Mouse (Mus musculus) inflammation-experienced regulatory T-cells, adult 16 weeks (primary cell): ENCODE measurements around the gene Svip. TPM values are rescaled to one million over a fixed set of nuclear protein-coding genes. Genes with fewer than 3 reads are reported as not detected.

Experiments
- polyA plus RNA-seq: library from polyadenylated mRNA; unstranded; fragments of 100-300 nt; shearing (Covaris generic); gene quantifications from one replicate; pipeline ENCODE4 v1.2.1, GENCODE M21; 2017

Svip gene
- 2.1 TPM for polyA plus RNA-seq

DNA sequence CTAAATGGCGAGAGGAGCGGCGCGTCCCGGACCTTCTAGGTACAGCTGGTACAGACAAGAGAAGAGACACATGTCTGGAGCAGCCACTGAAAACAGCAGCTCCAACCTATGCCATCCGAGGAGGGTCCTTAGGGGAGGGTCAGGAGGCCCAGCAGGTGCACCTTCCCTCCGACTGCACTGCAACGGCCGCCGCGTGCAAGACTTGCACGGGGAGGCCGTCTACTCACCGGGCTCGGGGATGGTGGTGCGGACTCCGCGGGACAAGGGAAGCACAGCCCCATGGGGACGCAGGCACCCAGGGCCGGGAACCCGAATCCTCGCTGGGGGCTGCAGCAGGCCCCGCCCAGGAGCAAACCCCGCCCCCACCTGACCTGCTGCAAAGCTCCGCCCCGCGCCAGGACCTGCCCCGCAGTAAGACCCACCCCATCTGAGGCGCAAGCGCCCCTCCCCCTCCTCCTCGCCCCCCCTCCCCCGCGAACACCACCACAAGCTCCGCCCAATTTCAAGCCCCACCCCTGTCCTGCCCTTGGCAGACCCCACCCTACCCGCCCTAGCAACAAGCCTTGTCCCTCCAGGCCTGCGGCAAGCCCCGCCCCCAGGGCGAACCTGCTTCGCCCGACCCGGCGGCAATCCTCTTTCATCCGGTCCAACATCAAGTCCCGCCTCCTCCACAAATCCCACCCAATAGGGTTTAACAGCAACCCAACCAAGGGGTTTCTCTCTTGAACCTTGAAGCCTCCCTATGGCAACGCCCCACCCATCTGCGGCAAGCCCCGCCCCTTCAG, at the start of gene Svip:
TSS of gene Svip (minus strand) at position 508 of the 785 bp plus-strand sequence.

DNA sequence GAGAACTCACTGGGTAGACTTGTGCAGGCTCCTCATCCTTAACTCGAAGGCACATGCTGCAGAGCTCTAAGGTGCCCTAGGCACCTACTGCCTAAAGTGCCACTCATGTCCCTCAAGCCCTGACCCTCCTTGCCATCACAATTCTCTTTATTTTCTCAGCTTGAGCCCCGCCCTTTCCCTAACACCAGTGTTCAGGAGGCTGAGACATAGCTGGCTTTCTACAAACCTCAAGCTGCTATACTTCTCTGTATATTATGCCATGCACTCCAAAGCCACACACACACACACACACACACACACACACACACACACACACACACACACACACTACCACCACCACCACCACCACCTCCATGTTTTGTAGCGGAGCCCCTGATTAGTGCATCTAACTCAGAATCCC, 9.8 kb upstream of the Svip start, which contains the start of gene 1700015G11Rik:
TSS of gene 1700015G11Rik (minus strand) at position 101 of the 400 bp plus-strand sequence.

Other genes with a start within 250 kb of the Svip start
- gene Gas2, start 144.0 kb downstream of the Svip start, polyA plus RNA-seq = 1.7 TPM
- 0.54 TPM for gene Fancf, start 143.8 kb downstream of the Svip start, polyA plus RNA-seq
- gene 1700015G11Rik, start 9.7 kb upstream of the Svip start, polyA plus RNA-seq = not detected